Mouse (Mus musculus) layer of hippocampus, postnatal 14 days (tissue): ENCODE measurements around the gene Zfyve27. TPM values are rescaled to one million over a fixed set of nuclear protein-coding genes. Genes with fewer than 3 reads are reported as not detected.
A peak's percentile ranks its signal among the peaks of the same experiment; 100 is the strongest.

Source experiments
- DNase-seq, 2 experiments: peaks; one replicate each; pipeline ENCODE4 v3.0.0; 2021 to 2022; ENCODE audit warnings: low spot score in 2 of 2, mixed read lengths in 1 of 2
- long read RNA-seq, 2 experiments: library from polyadenylated mRNA; stranded (forward); transcript quantifications; one replicate each; pipeline ENCODE4 v2.0.0; 2021
- total RNA-seq, 2 experiments: library from RNA; stranded (reverse); gene quantifications; 2 replicates each; pipeline ENCODE4 v1.2.3; 2021

The Zfyve27 gene
- 10 to 100 TPM; 95.0 to 99.2 TPM for total RNA-seq
- long read RNA-seq, experiment 1, full-length matches to known transcripts: 25 of 46 reads
- long read RNA-seq, experiment 1, partial matches to known transcripts: 7 of 46 reads
- long read RNA-seq, experiment 1, other reads (novel, unspliced or antisense): 14 of 46 reads
- long read RNA-seq, experiment 2, full-length matches to known transcripts: 16 of 48 reads
- long read RNA-seq, experiment 2, partial matches to known transcripts: 14 of 48 reads
- long read RNA-seq, experiment 2, other reads (novel, unspliced or antisense): 18 of 48 reads

- DNase-seq: no peak
Observed at GRCm38 (mm10) chr19:42163764-42164163, at the start of gene Zfyve27. Zfyve27 (plus strand) TSS chr19:42163951.

GRCm38 (mm10) chr19:42115783-42116335, 47.9 kb upstream of the Zfyve27 start:
- no peak for DNase-seq

- DNase-seq: no peak
Observed at GRCm38 (mm10) chr19:42118142-42118541, 45.6 kb upstream of the Zfyve27 start.

GRCm38 (mm10) chr19:42118596-42118995, 45.2 kb upstream of the Zfyve27 start:
- DNase-seq: no peak

- DNase-seq: no peak
Observed at GRCm38 (mm10) chr19:42120451-42120850, 43.3 kb upstream of the Zfyve27 start.

- no peak for DNase-seq
Observed at GRCm38 (mm10) chr19:42124684-42125083, 39.1 kb upstream of the Zfyve27 start.

- DNase-seq: no peak
Observed at GRCm38 (mm10) chr19:42125501-42126218, 38.1 kb upstream of the Zfyve27 start.

- no peak for DNase-seq
Observed at GRCm38 (mm10) chr19:42126219-42126605, 37.5 kb upstream of the Zfyve27 start.

GRCm38 (mm10) chr19:42127024-42127423, 36.7 kb upstream of the Zfyve27 start:
- DNase-seq: no peak

GRCm38 (mm10) chr19:42128052-42128740, 35.6 kb upstream of the Zfyve27 start:
- DNase-seq: no peak

GRCm38 (mm10) chr19:42128787-42129508, 34.8 kb upstream of the Zfyve27 start, which contains the start of gene Avpi1:
Avpi1 (minus strand) TSS chr19:42129059.
- DNase-seq: peak; percentile 95 to 98

- no peak for DNase-seq
Observed at GRCm38 (mm10) chr19:42129509-42130293, 34.0 kb upstream of the Zfyve27 start.

GRCm38 (mm10) chr19:42130294-42130606, 33.5 kb upstream of the Zfyve27 start:
- no peak for DNase-seq

- no peak for DNase-seq
Observed at GRCm38 (mm10) chr19:42131101-42131500, 32.6 kb upstream of the Zfyve27 start.

- DNase-seq: no peak
Observed at GRCm38 (mm10) chr19:42135070-42135469, 28.7 kb upstream of the Zfyve27 start.

GRCm38 (mm10) chr19:42136126-42136525, 27.6 kb upstream of the Zfyve27 start:
- no peak for DNase-seq

- DNase-seq: no peak
Observed at GRCm38 (mm10) chr19:42137167-42137672, 26.5 kb upstream of the Zfyve27 start.

GRCm38 (mm10) chr19:42138517-42139285, 25.1 kb upstream of the Zfyve27 start:
- DNase-seq: no peak
